Mouse (Mus musculus) intestine, embryonic 14.5 days (tissue): Measurements from ENCODE around the gene Mrpl9. TPM values are rescaled to one million over a fixed set of nuclear protein-coding genes. Genes with fewer than 3 reads are reported as not detected.

ENCODE experiments used
- ATAC-seq: fragments of 200-750 bp; cut with Nextera tagmentation; replicated peaks from 2 replicates; pipeline ENCODE4 v1.8.0; 2017; ENCODE audit warnings: low read depth, moderate number of reproducible peaks, moderate TSS enrichment, moderate library complexity; ENCODE audit not compliant: low FRiP score, low TSS enrichment
- DNase-seq: peaks from one replicate; pipeline ENCODE4 v3.0.0-alpha.2; 2018; ENCODE audit warnings: low spot score
- H3K27ac ChIP-seq: fragments of 300-500 bp; sonication (generic); 2 replicates; pipeline ENCODE4 v1.5.1; 2014; ENCODE audit warnings: low read depth, mild to moderate bottlenecking, control low read depth
- H3K27me3 ChIP-seq: fragments of 300-500 bp; sonication (generic); replicated peaks from 2 replicates; pipeline ENCODE4 v1.6.1; 2014; ENCODE audit warnings: low read length, control low read depth; ENCODE audit not compliant: control insufficient read depth, insufficient read depth
- H3K36me3 ChIP-seq: fragments of 300-500 bp; sonication (generic); 2 replicates; pipeline ENCODE4 v1.6.1; 2014; ENCODE audit warnings: low read length, control low read depth; ENCODE audit not compliant: control insufficient read depth, insufficient read depth
- H3K4me1 ChIP-seq: fragments of 300-500 bp; sonication (generic); replicated peaks from 2 replicates; pipeline ENCODE4 v1.6.1; 2014; ENCODE audit warnings: low read length, control low read depth, mixed read lengths; ENCODE audit not compliant: control insufficient read depth, insufficient read depth
- H3K4me2 ChIP-seq: fragments of 300-500 bp; sonication (generic); 2 replicates; pipeline ENCODE4 v1.6.1; 2014; ENCODE audit warnings: low read length
- H3K4me3 ChIP-seq: fragments of 300-500 bp; sonication (generic); 2 replicates; pipeline ENCODE4 v1.5.1; 2014; ENCODE audit warnings: low read depth, low read length, control low read depth, mixed read lengths
- H3K9ac ChIP-seq: fragments of 300-500 bp; sonication (generic); 2 replicates; pipeline ENCODE4 v1.6.1; 2014; ENCODE audit warnings: mild to moderate bottlenecking, low read length
- H3K9me3 ChIP-seq: fragments of 300-500 bp; sonication (generic); 2 replicates; pipeline ENCODE4 v1.6.1; 2016; ENCODE audit warnings: low read length, control low read depth; ENCODE audit not compliant: control insufficient read depth
- WGBS: fragments of 180-500 bp; shearing (Covaris S2); extraction: QIAGEN DNeasy Blood & Tissue Kit; methylation state at CpG from one replicate; pipeline ENCODE4 v1.1.7; 2014; 5-methylcytosine and 5-hydroxymethylcytosine counted together
- polyA plus RNA-seq: library from polyadenylated mRNA; unstranded; fragments of >200 nt; fragmentation: Nextera tagmentation; extraction: Ambion mirVana; gene quantifications from 2 replicates; pipeline ENCODE4 v1.2.1, GENCODE M21; 2014

The Mrpl9 gene
- polyA plus RNA-seq, 1 experiment from 2014 or later: 76.2 TPM

- no peaks in the 10 kb centered on the region for H3K9me3 ChIP-seq
- H3K27me3 ChIP-seq: peaks cover 7% of the 10 kb centered on the region; the same call in 1 of the 2 replicates
- no peaks in the 10 kb centered on the region for H3K36me3 ChIP-seq
- H3K27ac ChIP-seq: no peak overlapping the region
- no peaks in the 10 kb centered on the region for H3K4me1 ChIP-seq
- no peak overlapping the region for H3K4me2 ChIP-seq
- no peak overlapping the region for H3K4me3 ChIP-seq
- ATAC-seq: no peak
- 86% methylated on average over 17 of the region's 17 CpGs for WGBS
- no peak overlapping the region for H3K9ac ChIP-seq
- DNase-seq: no peak
Observed at GRCm38 (mm10) chr3:94482764-94483385, 39.8 kb downstream of the Mrpl9 start.

- 27% methylated on average over 20 of the region's 20 CpGs for WGBS
- H3K4me3 ChIP-seq: no peak overlapping the region
- peak; percentile 51 for ATAC-seq
Observed at GRCm38 (mm10) chr3:94483790-94484439, 40.8 kb downstream of the Mrpl9 start.

GRCm38 (mm10) chr3:94485922-94486321 is 42.8 kb downstream of the Mrpl9 start:
- no peak overlapping the region for H3K27ac ChIP-seq
- ATAC-seq (no peak), DNase-seq (no peak)
- H3K9ac ChIP-seq: no peak overlapping the region
- H3K9me3 ChIP-seq: no peaks in the 10 kb centered on the region
- no peak overlapping the region for H3K4me3 ChIP-seq
- H3K4me1 ChIP-seq: no peaks in the 10 kb centered on the region
- H3K4me2 ChIP-seq: no peak overlapping the region
- H3K27me3 ChIP-seq: no peaks in the 10 kb centered on the region
- WGBS: 74% methylated on average over 7 of the region's 7 CpGs
- H3K36me3 ChIP-seq: no peaks in the 10 kb centered on the region

More at GRCm38 (mm10) chr3:94483790-94484439, 40.8 kb downstream of the Mrpl9 start:
- Histone ChIP-seq H3K4me1 (no peaks in the 10 kb centered on the region), H3K4me2 (no peak overlapping the region), H3K36me3 (no peaks in the 10 kb centered on the region), H3K27ac (no peak overlapping the region), H3K9me3 (no peaks in the 10 kb centered on the region), H3K9ac (no peak overlapping the region), H3K27me3 (peaks cover 5% of the 10 kb centered on the region; the same call in 1 of the 2 replicates)
- DNase-seq: peak; percentile 67

GRCm38 (mm10) chr3:94487581-94487980 is 44.5 kb downstream of the Mrpl9 start:
- H3K4me1 ChIP-seq: no peaks in the 10 kb centered on the region
- 0 out of 2 replicates have a peak, but pooled peaks cover 4% of the 10 kb centered on the region for H3K36me3 ChIP-seq
- no peak overlapping the region for H3K4me2 ChIP-seq
- H3K9me3 ChIP-seq: no peaks in the 10 kb centered on the region
- no peak overlapping the region for H3K27ac ChIP-seq
- no peak overlapping the region for H3K4me3 ChIP-seq
- WGBS: 71% methylated on average over 6 of the region's 6 CpGs
- ATAC-seq: no peak
- DNase-seq: no peak
- no peaks in the 10 kb centered on the region for H3K27me3 ChIP-seq
- no peak overlapping the region for H3K9ac ChIP-seq

GRCm38 (mm10) chr3:94497162-94497561 is 54.0 kb downstream of the Mrpl9 start:
- DNase-seq (no peak), ATAC-seq (no peak)
- no peak overlapping the region for H3K4me2 ChIP-seq
- H3K36me3 ChIP-seq: peaks cover 75% of the 10 kb centered on the region
- 82% methylated on average over 4 of the region's 4 CpGs for whole genome bisulfite sequencing
- no peaks in the 10 kb centered on the region for H3K9me3 ChIP-seq
- H3K9ac ChIP-seq: no peak overlapping the region
- H3K4me1 ChIP-seq: no peaks in the 10 kb centered on the region
- H3K27me3 ChIP-seq: no peaks in the 10 kb centered on the region
- H3K4me3 ChIP-seq: no peak overlapping the region
- no peak overlapping the region for H3K27ac ChIP-seq

Other genes starting within 250 kb of the Mrpl9 start
- gene Gm5286, start 246.6 kb upstream of the Mrpl9 start, polyA plus RNA-seq: not detected in 2 replicates
- not detected in 2 replicates for gene Gm4778, start 179.3 kb upstream of the Mrpl9 start, polyA plus RNA-seq
- gene Them4, start 133.2 kb upstream of the Mrpl9 start, polyA plus RNA-seq: 17.5 and 18.3 TPM in 2 replicates
- not detected in 2 replicates for gene Them5, start 101.2 kb upstream of the Mrpl9 start, polyA plus RNA-seq
- gene C2cd4d, start 80.9 kb upstream of the Mrpl9 start, polyA plus RNA-seq: 1.1 and 1.5 TPM in 2 replicates
- 3.8 and 4.0 TPM in 2 replicates for gene Rorc, start 70.5 kb upstream of the Mrpl9 start, polyA plus RNA-seq
- gene Lingo4, start 44.8 kb upstream of the Mrpl9 start, polyA plus RNA-seq: 0.38 and 0.52 TPM in 2 replicates
- 11.4 and 14.6 TPM in 2 replicates for gene Tdrkh, start 30.0 kb upstream of the Mrpl9 start, polyA plus RNA-seq
- gene Oaz3, start 597 bp downstream of the Mrpl9 start, polyA plus RNA-seq: 0.26 and 0.51 TPM in 2 replicates
- gene Celf3, start 35.0 kb downstream of the Mrpl9 start, polyA plus RNA-seq: 47.7 and 54.3 TPM in 2 replicates
- 8.1 and 9.3 TPM in 2 replicates for gene Riiad1, start 37.0 kb downstream of the Mrpl9 start, polyA plus RNA-seq
- gene Snx27, start 139.4 kb downstream of the Mrpl9 start, polyA plus RNA-seq: 28.6 and 33.8 TPM in 2 replicates
- gene Gm10972, start 199.8 kb downstream of the Mrpl9 start, polyA plus RNA-seq: not detected in 2 replicates
- gene Tuft1, start 215.6 kb downstream of the Mrpl9 start, polyA plus RNA-seq: 10.9 and 11.0 TPM in 2 replicates